Mouse (Mus musculus) MEL (cell line): Measurements from ENCODE around the gene Fen1. TPM values are rescaled to one million over a fixed set of nuclear protein-coding genes. Genes with fewer than 3 reads are reported as not detected.
A peak's percentile ranks its signal among the peaks of the same experiment; 100 is the strongest.

Experiments used
- DNase-seq: peaks from one replicate; pipeline ENCODE4 v3.0.0; 2011; ENCODE audit warnings: low read depth, low spot score
- H3K27ac ChIP-seq: 2 replicates; pipeline ENCODE4 v1.5.1; 2012; ENCODE audit warnings: low read depth, mild to moderate bottlenecking, control low read depth, low read length, moderate library complexity; ENCODE audit not compliant: control insufficient read depth
- H3K27me3 ChIP-seq, 2 experiments: fragments of 150-350 bp in 1 of 2; sonication (generic) in 1 of 2; 2 replicates each; pipeline ENCODE4 v1.6.1; 2012; ENCODE audit warnings: low read length in 2 of 2, mild to moderate bottlenecking in 2 of 2, improper control_type of control experiment in 1 of 2, moderate library complexity in 1 of 2; ENCODE audit not compliant: insufficient read depth in 2 of 2, control insufficient read depth in 1 of 2
- H3K36me3 ChIP-seq, 2 experiments: 2 replicates each; pipeline ENCODE4 v1.6.1; 2012 to 2014; ENCODE audit warnings: low read length in 2 of 2, improper control_type of control experiment in 1 of 2, inconsistent platforms in 1 of 2, mild to moderate bottlenecking in 1 of 2; ENCODE audit not compliant: insufficient read depth in 2 of 2, control insufficient read depth in 1 of 2
- H3K4me1 ChIP-seq, 2 experiments: fragments of 150-350 bp in 1 of 2; sonication (generic) in 1 of 2; 2 replicates each; pipeline ENCODE4 v1.6.1; 2012; ENCODE audit warnings: low read length in 2 of 2, improper control_type of control experiment in 1 of 2, mild to moderate bottlenecking in 1 of 2; ENCODE audit not compliant: insufficient read depth in 2 of 2, control insufficient read depth in 1 of 2
- H3K4me3 ChIP-seq, 2 experiments: fragments of 150-350 bp in 1 of 2; sonication (generic) in 1 of 2; 2 replicates each; pipeline ENCODE4 v1.5.1; 2012; ENCODE audit warnings: low read depth in 2 of 2, low read length in 2 of 2, mild to moderate bottlenecking in 2 of 2, moderate library complexity in 2 of 2, control low read depth in 1 of 2, improper control_type of control experiment in 1 of 2; ENCODE audit not compliant: control insufficient read depth in 1 of 2, insufficient read depth in 1 of 2
- H3K79me2 ChIP-seq: 2 replicates; pipeline ENCODE4 v1.6.1; 2012; ENCODE audit warnings: mild to moderate bottlenecking, low read length, moderate library complexity; ENCODE audit not compliant: control insufficient read depth, poor library complexity, insufficient read depth
- H3K9ac ChIP-seq: 2 replicates; pipeline ENCODE4 v1.6.1; 2012; ENCODE audit warnings: low read depth, mild to moderate bottlenecking, control low read depth, low read length, moderate library complexity; ENCODE audit not compliant: control insufficient read depth, poor library complexity, severe bottlenecking
- H3K9me3 ChIP-seq: fragments of 150-350 bp; sonication (generic); replicated peaks from 2 replicates; pipeline ENCODE4 v1.6.1; 2012; ENCODE audit warnings: mild to moderate bottlenecking, low read length, improper control_type of control experiment, moderate library complexity; ENCODE audit not compliant: insufficient read depth
- CTCF ChIP-seq, 3 experiments: IDR thresholded peaks in 2 of 3; conservative IDR thresholded peaks in 1 of 3; 2 replicates each; pipeline ENCODE4 v1.5.1; 2011 to 2012; ENCODE audit warnings: low read length in 3 of 3, low read depth in 2 of 3, mild to moderate bottlenecking in 2 of 3, improper control_type of control experiment in 1 of 3, inconsistent platforms in 1 of 3, mixed read lengths in 1 of 3, moderate library complexity in 1 of 3; ENCODE audit not compliant: control insufficient read depth in 1 of 3, insufficient read depth in 1 of 3, poor library complexity in 1 of 3, severe bottlenecking in 1 of 3
- E2F4 ChIP-seq: IDR thresholded peaks from 2 replicates; pipeline ENCODE4 v1.6.1; 2011; ENCODE audit warnings: low read depth, low read length, improper control_type of control experiment, borderline replicate concordance
- ELF1 ChIP-seq: IDR thresholded peaks from 2 replicates; pipeline ENCODE4 v1.6.1; 2014; ENCODE audit warnings: low read depth, mild to moderate bottlenecking, inconsistent platforms, low read length, improper control_type of control experiment, moderate library complexity
- GABPA ChIP-seq: IDR thresholded peaks from 2 replicates; pipeline ENCODE4 v1.6.1; 2012; ENCODE audit warnings: low read depth, mild to moderate bottlenecking, inconsistent platforms, low read length, improper control_type of control experiment, moderate library complexity
- GATA1 ChIP-seq: IDR thresholded peaks from 2 replicates; pipeline ENCODE4 v1.6.1; 2011; ENCODE audit warnings: low read depth, low read length, improper control_type of control experiment
- KAT2A ChIP-seq: conservative IDR thresholded peaks from 2 replicates; pipeline ENCODE4 v1.6.1; 2012; ENCODE audit warnings: low read depth, low read length, improper control_type of control experiment, inconsistent platforms
- MXI1 ChIP-seq: IDR thresholded peaks from 2 replicates; pipeline ENCODE4 v1.6.1; 2011; ENCODE audit warnings: mild to moderate bottlenecking, low read depth, low read length, improper control_type of control experiment
- NELFE ChIP-seq: IDR thresholded peaks from 2 replicates; pipeline ENCODE4 v1.6.1; 2011; ENCODE audit warnings: low read depth, low read length, improper control_type of control experiment
- NRF1 ChIP-seq: IDR thresholded peaks from 2 replicates; pipeline ENCODE4 v1.6.1; 2014; ENCODE audit warnings: low read depth, mild to moderate bottlenecking, inconsistent platforms, low read length, improper control_type of control experiment, moderate library complexity; ENCODE audit not compliant: poor library complexity, insufficient read depth, severe bottlenecking
- POLR2A ChIP-seq, 2 experiments: IDR thresholded peaks; 2 replicates each; pipeline ENCODE4 v1.6.1; 2011 to 2012; ENCODE audit warnings: low read length in 2 of 2, mild to moderate bottlenecking in 2 of 2, control low read depth in 1 of 2, improper control_type of control experiment in 1 of 2, low read depth in 1 of 2, moderate library complexity in 1 of 2; ENCODE audit not compliant: control insufficient read depth in 1 of 2, insufficient read depth in 1 of 2, poor library complexity in 1 of 2
- POLR2AphosphoS2 ChIP-seq: IDR thresholded peaks from 2 replicates; pipeline ENCODE4 v1.6.1; 2011; ENCODE audit warnings: low read length, improper control_type of control experiment
- RAD21 ChIP-seq: IDR thresholded peaks from 2 replicates; pipeline ENCODE4 v1.6.1; 2011; ENCODE audit warnings: mild to moderate bottlenecking, low read depth, low read length, improper control_type of control experiment
- RCOR1 ChIP-seq: IDR thresholded peaks from 2 replicates; pipeline ENCODE4 v1.6.1; 2012; ENCODE audit warnings: low read depth, mild to moderate bottlenecking, inconsistent platforms, low read length, improper control_type of control experiment
- SMC3 ChIP-seq: IDR thresholded peaks from 2 replicates; pipeline ENCODE4 v1.6.1; 2011; ENCODE audit warnings: low read depth, low read length, improper control_type of control experiment
- TBP ChIP-seq: IDR thresholded peaks from 2 replicates; pipeline ENCODE4 v1.8.0; 2011; ENCODE audit warnings: low read depth, low read length, improper control_type of control experiment
- TCF12 ChIP-seq: IDR thresholded peaks from 2 replicates; pipeline ENCODE4 v1.6.1; 2014; ENCODE audit warnings: low read depth, mild to moderate bottlenecking, inconsistent platforms, low read length, improper control_type of control experiment, moderate library complexity
- USF1 ChIP-seq: IDR thresholded peaks from 2 replicates; pipeline ENCODE4 v1.6.1; 2014; ENCODE audit warnings: low read depth, mild to moderate bottlenecking, inconsistent platforms, low read length, improper control_type of control experiment, moderate library complexity
- USF2 ChIP-seq, 2 experiments: IDR thresholded peaks; 2 replicates each; pipeline ENCODE4 v1.6.1; 2011 to 2012; ENCODE audit warnings: improper control_type of control experiment in 2 of 2, low read length in 2 of 2, borderline replicate concordance in 1 of 2, inconsistent platforms in 1 of 2, low read depth in 1 of 2, mild to moderate bottlenecking in 1 of 2; ENCODE audit not compliant: insufficient read depth in 1 of 2
- ZMIZ1 ChIP-seq: IDR thresholded peaks from 2 replicates; pipeline ENCODE4 v1.6.1; 2012; ENCODE audit warnings: low read depth, mild to moderate bottlenecking, inconsistent platforms, low read length, improper control_type of control experiment, moderate library complexity
- ZNF384 ChIP-seq: IDR thresholded peaks from 2 replicates; pipeline ENCODE4 v1.6.1; 2012; ENCODE audit warnings: low read depth, mild to moderate bottlenecking, inconsistent platforms, low read length, improper control_type of control experiment
- polyA plus RNA-seq, 2 experiments: library from polyadenylated mRNA; stranded (reverse) in 1 of 2; unstranded in 1 of 2; fragments of >175 nt in 1 of 2; fragments of >200 nt in 1 of 2; gene quantifications; 2 replicates each; pipeline versions ENCODE4 v1.2.1 to v1.2.4; 2012; ENCODE audit warnings: low replicate concordance in 2 of 2, low read depth in 1 of 2; ENCODE audit not compliant: insufficient read length in 2 of 2, insufficient read depth in 1 of 2, missing spikeins in 1 of 2
- total RNA-seq: library from RNA; depleted of rRNA; stranded (reverse); fragments of 300-350 nt; gene quantifications from 2 replicates; pipeline ENCODE4 v1.2.3, GENCODE M21; 2012

The Fen1 gene
- total and polyA plus RNA-seq, 3 experiments = 145 to 189 TPM; not detected in 1

DNA sequence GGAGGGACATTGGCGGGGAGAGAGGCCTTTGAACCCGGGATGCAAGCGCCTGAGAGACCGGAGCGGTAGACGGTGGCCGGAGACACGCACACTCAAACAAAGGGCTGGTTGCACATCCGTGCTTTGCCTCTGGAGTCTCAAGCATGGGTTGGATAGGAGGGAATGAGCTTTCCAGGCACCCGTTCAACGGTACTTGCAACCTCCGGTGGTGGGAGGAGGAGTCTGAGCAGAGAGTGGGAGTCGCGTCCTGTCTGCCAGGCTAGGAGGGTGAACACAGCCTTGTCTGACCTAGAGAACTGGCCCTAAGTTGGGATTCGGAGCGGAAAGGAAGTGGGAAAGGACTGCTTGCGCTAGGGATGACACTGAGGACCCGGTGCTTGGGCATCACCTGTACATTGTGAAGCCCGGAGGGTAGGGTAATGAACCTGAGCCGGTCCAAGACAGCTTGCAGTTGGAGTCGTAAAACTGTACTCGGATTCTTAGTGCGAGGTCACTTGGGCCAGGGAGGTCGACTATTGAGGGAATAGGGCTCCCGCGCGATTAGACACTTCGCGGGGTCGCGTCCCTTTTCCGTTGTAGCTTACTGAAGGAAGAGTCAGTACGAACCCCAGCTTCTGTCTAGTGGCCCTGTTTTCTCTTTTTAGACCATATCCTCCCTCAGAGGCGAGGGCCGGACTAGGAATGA, 20.5 kb downstream of the Fen1 start (continued):
- TF ChIP-seq USF1 (no peak), GATA1 (no peak), RCOR1 (no peak), ZMIZ1 (no peak), MXI1 (peak; percentile 82), POLR2AphosphoS2 (peak; percentile 28; the same call in 1 of the 2 replicates), CTCF (IDR thresholded peaks at IDR 0.05 in 2 of 3, conservative IDR thresholded peaks at IDR 0.05 in 1 of 3; ENCODE audit: control insufficient read depth in 1 of 3, insufficient read depth in 1 of 3, low read depth in 2 of 3, low read length in 3 of 3, poor library complexity in 1 of 3, severe bottlenecking in 1 of 3) (no peak), GABPA (no peak), E2F4 (no peak), NELFE (peak; percentile 30; the same call in 1 of the 2 replicates), USF2 (IDR thresholded peaks at IDR 0.05; ENCODE audit: borderline replicate concordance in 1 of 2, insufficient read depth in 1 of 2, low read depth in 1 of 2, low read length in 2 of 2) (no peak), SMC3 (no peak), ZNF384 (no peak)

DNA sequence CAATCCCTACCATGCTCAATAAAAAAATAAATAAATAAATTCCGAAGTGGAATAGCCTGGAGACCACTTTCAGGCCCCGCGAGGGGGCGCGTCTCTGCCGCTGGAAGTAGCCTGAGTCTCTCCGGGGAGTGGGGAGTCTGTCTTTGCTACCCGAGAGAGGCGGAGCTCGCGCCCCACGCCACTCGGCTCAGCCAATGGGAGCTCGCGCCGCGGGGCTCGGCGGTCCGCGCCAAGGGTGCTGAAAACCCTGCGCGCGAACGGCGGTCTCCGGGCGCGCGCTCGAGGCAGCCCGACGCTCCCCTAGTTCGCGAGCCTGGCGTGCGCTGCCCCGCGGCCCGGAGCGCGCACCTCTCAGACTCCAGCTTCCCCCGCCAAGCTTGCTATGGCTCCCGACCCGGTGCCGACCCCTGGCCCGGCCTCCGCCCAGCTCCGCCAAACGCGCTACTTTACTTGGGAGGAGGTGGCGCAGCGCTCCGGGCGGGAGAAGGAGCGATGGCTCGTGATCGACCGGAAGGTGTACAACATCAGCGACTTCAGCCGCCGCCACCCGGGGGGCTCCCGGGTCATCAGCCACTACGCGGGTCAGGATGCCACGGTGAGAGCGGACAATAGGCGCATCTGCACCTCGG, 21.2 kb downstream of the Fen1 start, which contains the start of gene Fads1:
Gene Fads1 (plus strand): TSS at position 219 of the 629 bp plus-strand sequence.
- Histone ChIP-seq H3K9me3 (no peaks in the 10 kb centered on the region), H3K27me3 (no peaks in the 10 kb centered on the region), H3K36me3 (peaks cover 0 to 8% of the 10 kb centered on the region in 2 experiments; a peak in 3 of 4 replicates), H3K9ac (peak within 1 kb of the TSS; percentile 96), H3K4me3 (peak within 1 kb of the TSS; percentile 87 to 92), H3K27ac (peak within 1 kb of the TSS; percentile 67), H3K79me2 (peaks cover 16% of the 10 kb centered on the region), H3K4me1 (peaks cover 0 to 10% of the 10 kb centered on the region in 2 experiments; a peak in 2 of 4 replicates)
- DNase-seq = peak; percentile 96
- 0 out of 2 replicates have a peak, but pooled peaks have one; percentile 53 for TF ChIP-seq ZMIZ1
- TF ChIP-seq TCF12 = 0 out of 2 replicates have a peak, but pooled peaks have one; percentile 42
- peak; percentile 55 for TF ChIP-seq USF1
- no peak for TF ChIP-seq KAT2A
- no peak for TF ChIP-seq ELF1
- TF ChIP-seq NRF1 = 0 out of 2 replicates have a peak, but pooled peaks have one; percentile 30
- TF ChIP-seq NELFE = peak; percentile 67
- TF ChIP-seq CTCF (IDR thresholded peaks at IDR 0.05 in 2 of 3, conservative IDR thresholded peaks at IDR 0.05 in 1 of 3; ENCODE audit: control insufficient read depth in 1 of 3, insufficient read depth in 1 of 3, low read depth in 2 of 3, low read length in 3 of 3, poor library complexity in 1 of 3, severe bottlenecking in 1 of 3) = peak in 2 of 3 experiments; percentile 57 to 63; a peak in 4 of 6 replicates
- peak; percentile 16 for TF ChIP-seq RAD21
- peak; percentile 68 to 82 for TF ChIP-seq POLR2A (IDR thresholded peaks at IDR 0.05; ENCODE audit: control insufficient read depth in 1 of 2, insufficient read depth in 1 of 2, low read depth in 1 of 2, low read length in 2 of 2, poor library complexity in 1 of 2)
- peak; percentile 63; the same call in 1 of the 2 replicates for TF ChIP-seq TBP
